Mouse (Mus musculus) midbrain, postnatal 0 days (tissue): ENCODE results near the gene 4933427D14Rik. TPM values are rescaled to one million over a fixed set of nuclear protein-coding genes. Genes with fewer than 3 reads are reported as not detected.

ENCODE experiments used
- ATAC-seq: fragments of 200-750 bp; cut with Nextera tagmentation; 2 replicates; pipeline ENCODE4 v1.8.0; 2017; ENCODE audit warnings: moderate number of reproducible peaks, mild to moderate bottlenecking, moderate TSS enrichment, moderate library complexity; ENCODE audit not compliant: low FRiP score
- DNase-seq: peaks from one replicate; pipeline ENCODE4 v3.0.0-alpha.2; 2015; ENCODE audit warnings: low spot score
- H3K27ac ChIP-seq: fragments of 300-500 bp; sonication (generic); 2 replicates; pipeline ENCODE4 v1.5.1; 2014; ENCODE audit warnings: low read depth, mild to moderate bottlenecking, low read length, mixed read lengths
- H3K27me3 ChIP-seq: fragments of 300-500 bp; sonication (generic); 2 replicates; pipeline ENCODE4 v1.6.1; 2014; ENCODE audit warnings: low read length, control low read depth, mixed read lengths; ENCODE audit not compliant: insufficient read depth
- H3K36me3 ChIP-seq: fragments of 300-500 bp; sonication (generic); 2 replicates; pipeline ENCODE4 v1.6.1; 2014; ENCODE audit warnings: low read length, control low read depth, mixed read lengths; ENCODE audit not compliant: insufficient read depth
- H3K4me1 ChIP-seq: fragments of 300-500 bp; sonication (generic); 2 replicates; pipeline ENCODE4 v1.6.1; 2014; ENCODE audit warnings: mild to moderate bottlenecking, control low read depth, antibody characterized with exemption, low read length, mixed read lengths; ENCODE audit not compliant: insufficient read depth
- H3K4me2 ChIP-seq: fragments of 300-500 bp; sonication (generic); 2 replicates; pipeline ENCODE4 v1.6.1; 2014; ENCODE audit warnings: low read depth, mild to moderate bottlenecking, low read length, mixed read lengths; ENCODE audit not compliant: poor library complexity, severe bottlenecking
- H3K4me3 ChIP-seq: fragments of 300-500 bp; sonication (generic); 2 replicates; pipeline ENCODE4 v1.5.1; 2014; ENCODE audit warnings: low read depth, mild to moderate bottlenecking, low read length, moderate library complexity
- H3K9ac ChIP-seq: fragments of 300-500 bp; sonication (generic); replicated peaks from 2 replicates; pipeline ENCODE4 v1.6.1; 2014; ENCODE audit warnings: mild to moderate bottlenecking, low read length, moderate library complexity, mixed read lengths; ENCODE audit not compliant: poor library complexity, severe bottlenecking
- H3K9me3 ChIP-seq: fragments of 300-500 bp; sonication (generic); 2 replicates; pipeline ENCODE4 v1.6.1; 2016; ENCODE audit warnings: low read length, control low read depth
- CTCF ChIP-seq: IDR thresholded peaks from 2 replicates; pipeline ENCODE4 v1.5.1; 2016; ENCODE audit warnings: antibody characterized with exemption, mild to moderate bottlenecking
- WGBS: fragments of 180-500 bp; shearing (Covaris S2); extraction: QIAGEN DNeasy Blood & Tissue Kit; methylation state at CpG from one replicate; pipeline ENCODE4 v1.1.7; 2014; 5-methylcytosine and 5-hydroxymethylcytosine counted together
- polyA plus RNA-seq: library from polyadenylated mRNA; unstranded; fragments of >200 nt; fragmentation: Nextera tagmentation; extraction: Ambion mirVana; gene quantifications from 2 replicates; pipeline ENCODE4 v1.2.1, GENCODE M21; 2015
- total RNA-seq: library from RNA; depleted of rRNA; stranded (reverse); fragments of >200 nt; gene quantifications from 2 replicates; pipeline ENCODE4 v1.2.3, GENCODE M21; 2014

4933427D14Rik gene
- total and polyA plus RNA-seq, 2 experiments from 2014 or later = 16.6 to 20.6 TPM

GRCm38 (mm10) chr11:72155981-72156428 lies 51.3 kb downstream of the 4933427D14Rik start:
- H3K4me3 ChIP-seq = no peak overlapping the region
- no peaks in the 10 kb centered on the region for H3K4me1 ChIP-seq
- no peak overlapping the region for H3K4me2 ChIP-seq
- TF ChIP-seq CTCF = no peak
- peaks cover 36% of the 10 kb centered on the region for H3K36me3 ChIP-seq
- H3K27ac ChIP-seq = no peak overlapping the region
- no peak for ATAC-seq
- no peak for DNase-seq
- 66% methylated on average over 4 of the region's 4 CpGs for WGBS
- H3K9me3 ChIP-seq = no peaks in the 10 kb centered on the region
- no peaks in the 10 kb centered on the region for H3K27me3 ChIP-seq
- H3K9ac ChIP-seq = no peak overlapping the region

GRCm38 (mm10) chr11:72155186-72155980 lies 51.9 kb downstream of the 4933427D14Rik start:
- no peaks in the 10 kb centered on the region for H3K4me1 ChIP-seq
- peak overlapping the region; percentile 19; the same call in 1 of the 2 replicates for H3K27ac ChIP-seq
- no peak overlapping the region for H3K9ac ChIP-seq
- H3K4me3 ChIP-seq = no peak overlapping the region
- DNase-seq = no peak
- H3K27me3 ChIP-seq = no peaks in the 10 kb centered on the region
- no peak overlapping the region for H3K4me2 ChIP-seq
- ATAC-seq = no peak
- 54% methylated on average over 11 of the region's 11 CpGs for WGBS
- peaks cover 36% of the 10 kb centered on the region for H3K36me3 ChIP-seq
- no peaks in the 10 kb centered on the region for H3K9me3 ChIP-seq
- TF ChIP-seq CTCF = peak; percentile 33

- no peak overlapping the region for H3K27ac ChIP-seq
- H3K36me3 ChIP-seq = peaks cover 31% of the 10 kb centered on the region
- TF ChIP-seq CTCF = no peak
- whole genome bisulfite sequencing = 79% methylated on average over 12 of the region's 12 CpGs
- H3K9ac ChIP-seq = no peak overlapping the region
- DNase-seq = no peak
- no peaks in the 10 kb centered on the region for H3K4me1 ChIP-seq
- no peak overlapping the region for H3K4me2 ChIP-seq
- H3K9me3 ChIP-seq = no peaks in the 10 kb centered on the region
- ATAC-seq = no peak
- no peaks in the 10 kb centered on the region for H3K27me3 ChIP-seq
- H3K4me3 ChIP-seq = no peak overlapping the region
These were observed 54.0 kb downstream of the 4933427D14Rik start for GRCm38 (mm10) chr11:72153122-72153862.

- H3K4me2 ChIP-seq = no peak overlapping the region
- no peaks in the 10 kb centered on the region for H3K27me3 ChIP-seq
- DNase-seq (no peak), ATAC-seq (no peak)
- H3K4me1 ChIP-seq = no peaks in the 10 kb centered on the region
- no peak overlapping the region for H3K27ac ChIP-seq
- 65% methylated on average over 2 of the region's 2 CpGs for WGBS
- no peak overlapping the region for H3K4me3 ChIP-seq
- TF ChIP-seq CTCF = no peak
- H3K9me3 ChIP-seq = no peaks in the 10 kb centered on the region
- peaks cover 18% of the 10 kb centered on the region for H3K36me3 ChIP-seq
- H3K9ac ChIP-seq = no peak overlapping the region
These were observed 56.1 kb downstream of the 4933427D14Rik start for GRCm38 (mm10) chr11:72151120-72151519.

GRCm38 (mm10) chr11:72147910-72148309 lies 59.3 kb downstream of the 4933427D14Rik start:
- no peak overlapping the region for H3K9ac ChIP-seq
- no peak overlapping the region; the same call in 1 of the 2 replicates for H3K27ac ChIP-seq
- H3K36me3 ChIP-seq = no peaks in the 10 kb centered on the region
- TF ChIP-seq CTCF = no peak
- H3K9me3 ChIP-seq = no peaks in the 10 kb centered on the region
- H3K27me3 ChIP-seq = no peaks in the 10 kb centered on the region
- 11% methylated on average over 3 of the region's 3 CpGs for WGBS
- no peak overlapping the region for H3K4me3 ChIP-seq
- ATAC-seq (0 out of 2 replicates have a peak, but pooled peaks have one; percentile 17), DNase-seq (peak; percentile 40)
- no peak overlapping the region for H3K4me2 ChIP-seq
- H3K4me1 ChIP-seq = no peaks in the 10 kb centered on the region; the same call in 1 of the 2 replicates

- no peak overlapping the region for H3K4me2 ChIP-seq
- H3K36me3 ChIP-seq = no peaks in the 10 kb centered on the region
- 100% methylated on average over 1 of the region's 1 CpGs for WGBS
- no peak overlapping the region for H3K27ac ChIP-seq
- H3K9me3 ChIP-seq = no peaks in the 10 kb centered on the region
- DNase-seq = no peak
- no peak for ATAC-seq
- no peak for TF ChIP-seq CTCF
- no peaks in the 10 kb centered on the region for H3K27me3 ChIP-seq
- no peaks in the 10 kb centered on the region; the same call in 1 of the 2 replicates for H3K4me1 ChIP-seq
- no peak overlapping the region for H3K9ac ChIP-seq
- H3K4me3 ChIP-seq = no peak overlapping the region
These were observed 61.4 kb downstream of the 4933427D14Rik start for GRCm38 (mm10) chr11:72145877-72146248.
